Mouse (Mus musculus): ENCODE results near the gene Olfr222. TPM values are rescaled to one million over a fixed set of nuclear protein-coding genes. Genes with fewer than 3 reads are reported as not detected.

Olfr222 gene
- polyA plus RNA-seq, 1 experiment from 2014 or later = not detected

GRCm38 (mm10) chr11:59560906-59561305 is 15.1 kb downstream of the Olfr222 start:
- no peak for DNase-seq (ENCODE audit: low spot score)
- H3K9ac ChIP-seq (ENCODE audit: low read depth, low read length) = no peak overlapping the region
- no peak overlapping the region for H3K4me3 ChIP-seq (ENCODE audit: low read depth, low read length)
- H3K9me3 ChIP-seq (ENCODE audit: control insufficient read depth, low read length) = no peaks in the 10 kb centered on the region
- ATAC-seq (replicated peaks; ENCODE audit: low FRiP score) = no peak
- H3K27me3 ChIP-seq (replicated peaks; ENCODE audit: control insufficient read depth, insufficient read depth, low read length) = no peaks in the 10 kb centered on the region
- H3K36me3 ChIP-seq (ENCODE audit: control insufficient read depth, insufficient read depth, low read length) = no peaks in the 10 kb centered on the region
- H3K4me2 ChIP-seq = no peak overlapping the region
- no peaks in the 10 kb centered on the region for H3K4me1 ChIP-seq (replicated peaks; ENCODE audit: control insufficient read depth, insufficient read depth, low read length)
- WGBS = 59% methylated on average over 3 of the region's 3 CpGs
- H3K27ac ChIP-seq (ENCODE audit: low read depth, low read length) = no peak overlapping the region

DNA sequence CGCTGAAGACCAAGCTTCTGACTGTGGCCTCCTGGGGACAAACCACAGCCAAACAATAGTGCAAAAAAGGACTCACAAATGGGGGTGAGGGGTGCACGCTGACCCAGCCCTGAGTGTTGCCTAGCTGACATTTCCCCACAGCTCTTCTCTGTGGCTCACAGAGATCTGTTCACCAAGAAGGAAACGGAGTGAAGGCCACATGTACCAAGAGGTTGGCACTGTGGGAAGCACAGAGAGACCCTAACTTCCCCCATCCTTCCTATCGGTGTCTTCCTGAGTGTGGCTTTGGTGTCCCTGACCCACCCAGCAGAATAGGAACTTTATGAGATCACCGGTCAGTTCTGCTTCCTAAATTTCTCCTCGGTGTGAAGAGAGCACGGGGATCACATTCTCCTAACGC is 21.5 kb downstream of the Olfr222 start:
- Histone ChIP-seq H3K4me2 (no peak overlapping the region), H3K27me3 (replicated peaks; ENCODE audit: control insufficient read depth, insufficient read depth, low read length) (no peaks in the 10 kb centered on the region; the same call in 1 of the 2 replicates), H3K36me3 (ENCODE audit: control insufficient read depth, insufficient read depth, low read length) (no peaks in the 10 kb centered on the region), H3K4me1 (replicated peaks; ENCODE audit: control insufficient read depth, insufficient read depth, low read length) (no peaks in the 10 kb centered on the region), H3K9ac (ENCODE audit: low read depth, low read length) (no peak overlapping the region), H3K4me3 (ENCODE audit: low read depth, low read length) (no peak overlapping the region), H3K27ac (ENCODE audit: low read depth, low read length) (no peak overlapping the region), H3K9me3 (ENCODE audit: control insufficient read depth, low read length) (no peaks in the 10 kb centered on the region)
- WGBS = 44% methylated on average over 8 of the region's 8 CpGs
- DNase-seq (ENCODE audit: low spot score) (no peak), ATAC-seq (replicated peaks; ENCODE audit: low FRiP score) (no peak)

GRCm38 (mm10) chr11:59554127-59554526 is 21.9 kb downstream of the Olfr222 start:
- DNase-seq (ENCODE audit: low spot score) (no peak), ATAC-seq (replicated peaks; ENCODE audit: low FRiP score) (no peak)
- Histone ChIP-seq H3K9ac (ENCODE audit: low read depth, low read length) (no peak overlapping the region), H3K4me2 (no peak overlapping the region), H3K4me1 (replicated peaks; ENCODE audit: control insufficient read depth, insufficient read depth, low read length) (no peaks in the 10 kb centered on the region), H3K9me3 (ENCODE audit: control insufficient read depth, low read length) (no peaks in the 10 kb centered on the region), H3K27me3 (replicated peaks; ENCODE audit: control insufficient read depth, insufficient read depth, low read length) (no peaks in the 10 kb centered on the region; the same call in 1 of the 2 replicates), H3K4me3 (ENCODE audit: low read depth, low read length) (no peak overlapping the region), H3K27ac (ENCODE audit: low read depth, low read length) (no peak overlapping the region), H3K36me3 (ENCODE audit: control insufficient read depth, insufficient read depth, low read length) (no peaks in the 10 kb centered on the region)
- 89% methylated on average over 11 of the region's 11 CpGs for WGBS

GRCm38 (mm10) chr11:59544005-59544404 is 32.0 kb downstream of the Olfr222 start:
- Histone ChIP-seq H3K27ac (ENCODE audit: low read depth, low read length) (no peak overlapping the region), H3K4me3 (ENCODE audit: low read depth, low read length) (no peak overlapping the region), H3K27me3 (replicated peaks; ENCODE audit: control insufficient read depth, insufficient read depth, low read length) (no peaks in the 10 kb centered on the region), H3K9ac (ENCODE audit: low read depth, low read length) (no peak overlapping the region), H3K36me3 (ENCODE audit: control insufficient read depth, insufficient read depth, low read length) (no peaks in the 10 kb centered on the region), H3K4me2 (no peak overlapping the region), H3K9me3 (ENCODE audit: control insufficient read depth, low read length) (no peaks in the 10 kb centered on the region), H3K4me1 (replicated peaks; ENCODE audit: control insufficient read depth, insufficient read depth, low read length) (no peaks in the 10 kb centered on the region)
- DNase-seq (ENCODE audit: low spot score) (no peak), ATAC-seq (replicated peaks; ENCODE audit: low FRiP score) (no peak)
- 71% methylated on average over 9 of the region's 9 CpGs for WGBS

- H3K27me3 ChIP-seq (replicated peaks; ENCODE audit: control insufficient read depth, insufficient read depth, low read length) = no peaks in the 10 kb centered on the region
- WGBS = 66% methylated on average over 3 of the region's 3 CpGs
- H3K27ac ChIP-seq (ENCODE audit: low read depth, low read length) = no peak overlapping the region
- no peak overlapping the region for H3K9ac ChIP-seq (ENCODE audit: low read depth, low read length)
- H3K36me3 ChIP-seq (ENCODE audit: control insufficient read depth, insufficient read depth, low read length) = no peaks in the 10 kb centered on the region
- no peak overlapping the region for H3K4me2 ChIP-seq
- H3K4me3 ChIP-seq (ENCODE audit: low read depth, low read length) = no peak overlapping the region
- ATAC-seq (replicated peaks; ENCODE audit: low FRiP score) (no peak), DNase-seq (ENCODE audit: low spot score) (no peak)
- H3K4me1 ChIP-seq (replicated peaks; ENCODE audit: control insufficient read depth, insufficient read depth, low read length) = no peaks in the 10 kb centered on the region
- H3K9me3 ChIP-seq (ENCODE audit: control insufficient read depth, low read length) = no peaks in the 10 kb centered on the region
These were observed 32.7 kb downstream of the Olfr222 start for GRCm38 (mm10) chr11:59543376-59543775.

- Histone ChIP-seq H3K9ac (ENCODE audit: low read depth, low read length) (no peak overlapping the region), H3K9me3 (ENCODE audit: control insufficient read depth, low read length) (no peaks in the 10 kb centered on the region), H3K27me3 (replicated peaks; ENCODE audit: control insufficient read depth, insufficient read depth, low read length) (no peaks in the 10 kb centered on the region), H3K36me3 (ENCODE audit: control insufficient read depth, insufficient read depth, low read length) (no peaks in the 10 kb centered on the region), H3K4me3 (ENCODE audit: low read depth, low read length) (no peak overlapping the region), H3K4me1 (replicated peaks; ENCODE audit: control insufficient read depth, insufficient read depth, low read length) (no peaks in the 10 kb centered on the region), H3K4me2 (no peak overlapping the region), H3K27ac (ENCODE audit: low read depth, low read length) (no peak overlapping the region)
- no peak for DNase-seq (ENCODE audit: low spot score)
- 52% methylated on average over 6 of the region's 6 CpGs for WGBS
- no peak for ATAC-seq (replicated peaks; ENCODE audit: low FRiP score)
These were observed 33.6 kb downstream of the Olfr222 start for GRCm38 (mm10) chr11:59542442-59542841.

DNA sequence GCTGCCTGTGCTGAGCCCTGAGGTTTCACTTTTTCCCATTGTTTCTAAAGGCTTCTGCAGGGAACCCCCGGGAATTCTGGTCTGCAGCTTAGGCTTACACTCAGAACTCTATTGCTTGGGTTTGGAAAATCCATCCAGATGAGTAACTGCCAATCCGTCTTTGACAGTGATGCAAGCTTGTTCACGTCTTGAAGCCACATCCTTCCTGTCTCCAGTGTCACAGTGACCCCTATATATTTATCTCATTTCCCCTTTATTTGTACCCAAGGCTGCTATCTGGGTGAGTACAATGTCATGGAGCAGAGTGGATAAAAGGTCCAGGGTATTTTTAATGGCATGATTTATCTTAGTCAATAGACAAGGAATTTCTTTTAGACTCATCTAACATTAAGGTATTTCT is 34.7 kb downstream of the Olfr222 start, which contains the start of gene Nlrp3:
TSS of gene Nlrp3 (plus strand) at position 245 of the 400 bp plus-strand sequence.
- no peak within 1 kb of the TSS for H3K4me3 ChIP-seq (ENCODE audit: low read depth, low read length)
- H3K27ac ChIP-seq (ENCODE audit: low read depth, low read length) = no peak within 1 kb of the TSS
- WGBS = 31% methylated on average over 3 of the region's 3 CpGs
- ATAC-seq (replicated peaks; ENCODE audit: low FRiP score) (no peak), DNase-seq (ENCODE audit: low spot score) (no peak)
- no peaks in the 10 kb centered on the region for H3K36me3 ChIP-seq (ENCODE audit: control insufficient read depth, insufficient read depth, low read length)
- H3K4me2 ChIP-seq = no peak within 1 kb of the TSS
- no peaks in the 10 kb centered on the region for H3K9me3 ChIP-seq (ENCODE audit: control insufficient read depth, low read length)
- no peaks in the 10 kb centered on the region for H3K27me3 ChIP-seq (replicated peaks; ENCODE audit: control insufficient read depth, insufficient read depth, low read length)
- H3K4me1 ChIP-seq (replicated peaks; ENCODE audit: control insufficient read depth, insufficient read depth, low read length) = no peaks in the 10 kb centered on the region
- H3K9ac ChIP-seq (ENCODE audit: low read depth, low read length) = no peak within 1 kb of the TSS

DNA sequence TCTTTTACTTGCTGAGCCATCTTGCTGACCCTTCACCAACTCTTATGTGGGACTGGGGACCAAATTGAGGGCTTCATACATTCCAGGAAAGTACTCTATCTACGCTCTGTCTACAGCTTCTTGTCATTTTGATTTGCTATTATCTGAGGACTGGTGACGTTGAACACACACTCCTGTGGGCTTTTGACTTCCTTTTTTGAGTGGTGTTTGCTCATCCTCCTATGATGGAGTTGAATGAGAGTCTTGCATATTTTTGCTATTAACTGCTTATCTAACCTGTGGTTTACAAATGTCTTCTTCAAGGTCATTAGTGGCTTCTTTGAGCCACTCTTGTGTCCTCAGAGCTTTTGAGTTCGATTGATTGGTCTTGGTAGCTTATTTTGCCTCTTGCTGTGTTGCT is 35.9 kb downstream of the Olfr222 start:
- Histone ChIP-seq H3K4me2 (no peak overlapping the region), H3K27ac (ENCODE audit: low read depth, low read length) (no peak overlapping the region), H3K9me3 (ENCODE audit: control insufficient read depth, low read length) (no peaks in the 10 kb centered on the region), H3K4me3 (ENCODE audit: low read depth, low read length) (no peak overlapping the region), H3K4me1 (replicated peaks; ENCODE audit: control insufficient read depth, insufficient read depth, low read length) (no peaks in the 10 kb centered on the region), H3K9ac (ENCODE audit: low read depth, low read length) (no peak overlapping the region), H3K27me3 (replicated peaks; ENCODE audit: control insufficient read depth, insufficient read depth, low read length) (no peaks in the 10 kb centered on the region), H3K36me3 (ENCODE audit: control insufficient read depth, insufficient read depth, low read length) (no peaks in the 10 kb centered on the region)
- 49% methylated on average over 3 of the region's 3 CpGs for WGBS
- DNase-seq (ENCODE audit: low spot score) (no peak), ATAC-seq (replicated peaks; ENCODE audit: low FRiP score) (no peak)

DNA sequence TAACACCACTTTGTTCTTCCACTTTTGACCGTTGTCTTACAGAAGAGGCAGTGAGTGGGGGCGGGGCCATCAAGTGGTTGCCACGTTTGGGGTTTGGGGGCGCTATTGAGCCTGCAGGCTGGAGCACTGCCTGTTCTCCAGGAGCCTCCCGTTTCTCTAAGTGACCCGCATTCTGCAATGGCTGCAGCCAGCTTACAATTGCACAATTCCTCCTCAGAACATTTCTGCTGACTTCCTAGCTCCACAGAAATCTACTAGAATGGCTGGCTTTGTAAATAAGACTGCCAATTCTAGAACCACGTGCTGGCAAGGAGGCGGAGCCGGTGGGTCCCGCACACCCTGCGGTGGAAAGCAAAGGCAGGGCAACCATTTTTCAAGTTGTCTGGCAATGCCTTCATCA is 37.6 kb downstream of the Olfr222 start:
- no peak overlapping the region for H3K9ac ChIP-seq (ENCODE audit: low read depth, low read length)
- DNase-seq (ENCODE audit: low spot score) (no peak), ATAC-seq (replicated peaks; ENCODE audit: low FRiP score) (no peak)
- H3K9me3 ChIP-seq (ENCODE audit: control insufficient read depth, low read length) = no peaks in the 10 kb centered on the region
- H3K36me3 ChIP-seq (ENCODE audit: control insufficient read depth, insufficient read depth, low read length) = no peaks in the 10 kb centered on the region
- H3K27ac ChIP-seq (ENCODE audit: low read depth, low read length) = no peak overlapping the region
- H3K4me2 ChIP-seq = peak overlapping the region; percentile 33
- 31% methylated on average over 11 of the region's 11 CpGs for WGBS
- H3K4me3 ChIP-seq (ENCODE audit: low read depth, low read length) = no peak overlapping the region
- no peaks in the 10 kb centered on the region for H3K27me3 ChIP-seq (replicated peaks; ENCODE audit: control insufficient read depth, insufficient read depth, low read length)
- H3K4me1 ChIP-seq (replicated peaks; ENCODE audit: control insufficient read depth, insufficient read depth, low read length) = no peaks in the 10 kb centered on the region

Data from liver, embryonic 11.5 days (tissue).